Comparison of ENCODE assay signal across 20 mouse cellular contexts in genomic region chr17:78024356-78024723, GRCm38 (mm10).
A peak's percentile ranks its signal among the peaks of the same experiment; 100 is the strongest.
DNase-seq lines count a peak whose midpoint lies in the region; ATAC-seq lines count a peak whose summit lies in the region.
"Had no signal": no experiment of that assay in that cellular context is flagged by ENCODE, and none has a peak within 500 bp of the region (broad histone marks: within the 10 kb centered on the region; RNA-seq: fewer than 3 reads in every experiment).

No protein-coding gene starts in this region.

- H3K4me1 ChIP-seq in kidney, embryonic 14.5 days (ENCODE audit: control insufficient read depth, insufficient read depth, low read length): peaks cover 6% of the 10 kb centered on the region; the same call in 1 of the 2 replicates
- peaks cover 19% of the 10 kb centered on the region; the same call in 1 of the 2 replicates for H3K4me1 ChIP-seq in hindbrain, embryonic 15.5 days (replicated peaks)
- H3K4me1 ChIP-seq: forebrain, embryonic 13.5 days had no signal

- ATAC-seq in kidney, embryonic 14.5 days (ENCODE audit: low FRiP score, low TSS enrichment): peak; percentile 29; the same call in 1 of the 2 replicates
- 0 out of 2 replicates have a peak, but pooled peaks have one; percentile 27 for ATAC-seq in hindbrain, embryonic 15.5 days (ENCODE audit: low FRiP score, low read depth)
- ATAC-seq: forebrain, embryonic 13.5 days; forebrain, postnatal 0 days; inflammation-experienced regulatory T-cells, adult 6 months; intestine, postnatal 0 days had no signal

- WGBS in kidney, embryonic 14.5 days: 53% methylated on average over 3 of the region's 3 CpGs
- WGBS in hindbrain, embryonic 15.5 days: 62% methylated on average over 3 of the region's 3 CpGs

- H3K36me3 ChIP-seq in kidney, embryonic 14.5 days (ENCODE audit: control insufficient read depth, insufficient read depth, low read length): no peaks in the 10 kb centered on the region
- no peaks in the 10 kb centered on the region for H3K36me3 ChIP-seq in hindbrain, embryonic 15.5 days
- H3K36me3 ChIP-seq: embryonic facial prominence, embryonic 10.5 days had no signal

- H3K27ac ChIP-seq in kidney, embryonic 14.5 days (ENCODE audit: low read depth, low read length): no peak overlapping the region
- no peak overlapping the region for H3K27ac ChIP-seq in hindbrain, embryonic 15.5 days (replicated peaks)
- H3K27ac ChIP-seq: embryonic facial prominence, embryonic 10.5 days; forebrain, embryonic 13.5 days had no signal

- no peak for DNase-seq in kidney, adult 9 months
- DNase-seq in embryo, embryonic 10.5 days (ENCODE audit: low spot score): peak; percentile 48
- peak; percentile 16 for DNase-seq in embryo, embryonic 11 days
- DNase-seq in thymus, postnatal 25 days: no peak
- DNase-seq in gastrocnemius, postnatal 4 days (ENCODE audit: low spot score in 2 of 2): no peak
- DNase-seq: adrenal gland, adult 2 months; adrenal gland, postnatal 36 days; cerebellum, adult 2 months; cerebellum, postnatal 10 days; forebrain, postnatal 0 days; gastrocnemius, postnatal 25 days; heart, adult 11 months; heart, postnatal 10 days; heart, postnatal 4 days had no signal

- no peak overlapping the region for H3K4me3 ChIP-seq in kidney, embryonic 14.5 days (ENCODE audit: low read length)
- H3K4me3 ChIP-seq in hindbrain, embryonic 15.5 days: no peak overlapping the region
- H3K4me3 ChIP-seq: embryonic facial prominence, embryonic 10.5 days; forebrain, embryonic 13.5 days had no signal

- H3K4me2 ChIP-seq in kidney, embryonic 14.5 days (replicated peaks; ENCODE audit: low read depth, low read length): no peak overlapping the region
- H3K4me2 ChIP-seq in hindbrain, embryonic 15.5 days: no peak overlapping the region
- H3K4me2 ChIP-seq: forebrain, embryonic 13.5 days had no signal

- H3K9me3 ChIP-seq in kidney, embryonic 14.5 days (ENCODE audit: control insufficient read depth, low read length): no peaks in the 10 kb centered on the region
- no peaks in the 10 kb centered on the region for H3K9me3 ChIP-seq in hindbrain, embryonic 15.5 days
- H3K9me3 ChIP-seq: embryonic facial prominence, embryonic 10.5 days; forebrain, embryonic 13.5 days had no signal

- H3K27me3 ChIP-seq in kidney, embryonic 14.5 days (ENCODE audit: control insufficient read depth, insufficient read depth, low read length): no peaks in the 10 kb centered on the region
- no peaks in the 10 kb centered on the region for H3K27me3 ChIP-seq in hindbrain, embryonic 15.5 days
- H3K27me3 ChIP-seq: forebrain, embryonic 13.5 days had no signal

- H3K9ac ChIP-seq in kidney, embryonic 14.5 days (ENCODE audit: low read depth, low read length): no peak overlapping the region
- no peak overlapping the region for H3K9ac ChIP-seq in hindbrain, embryonic 15.5 days
- H3K9ac ChIP-seq: forebrain, embryonic 13.5 days; forebrain, postnatal 0 days had no signal

Comparison
In these comparisons a context has a peak if more than half of its experiments do, and no peak if none do; other contexts are left out.
1. DNase-seq: peak in embryo, embryonic 10.5 days (single experiment) and embryo, embryonic 11 days (single experiment); none in kidney, adult 9 months (single experiment), thymus, postnatal 25 days (single experiment) and gastrocnemius, postnatal 4 days (0 of 2).